Mouse (Mus musculus): ENCODE results near the gene Neil1. TPM values are rescaled to one million over a fixed set of nuclear protein-coding genes. Genes with fewer than 3 reads are reported as not detected.
A peak's percentile ranks its signal among the peaks of the same experiment; 100 is the strongest.

The Neil1 gene
- total RNA-seq, 2 experiments from 2014 or later = 5.7 to 5.9 TPM

GRCm38 (mm10) chr9:57139110-57139509 lies 9.0 kb downstream of the Neil1 start:
- no peak for DNase-seq

- no peak for DNase-seq
Observed at GRCm38 (mm10) chr9:57138507-57138906, 9.6 kb downstream of the Neil1 start.

- DNase-seq = no peak
Observed at GRCm38 (mm10) chr9:57137777-57138176, 10.3 kb downstream of the Neil1 start.

GRCm38 (mm10) chr9:57137246-57137645 lies 10.9 kb downstream of the Neil1 start:
- DNase-seq = no peak

GRCm38 (mm10) chr9:57130577-57131433 lies 17.3 kb downstream of the Neil1 start, which contains the start of gene Man2c1:
Man2c1 (plus strand) TSS chr9:57130690.
- DNase-seq = peak; percentile 95 to 97

- DNase-seq = no peak
Observed at GRCm38 (mm10) chr9:57129641-57130040, 18.5 kb downstream of the Neil1 start.

GRCm38 (mm10) chr9:57117261-57117755 lies 30.8 kb downstream of the Neil1 start:
- no peak for DNase-seq

Other genes starting within 250 kb of the Neil1 start
- gene Snx33, start 219.9 kb downstream of the Neil1 start, total RNA-seq (2021) = 1 to 10 TPM; 7.0 to 8.2 TPM
- gene Imp3, start 210.8 kb downstream of the Neil1 start, total RNA-seq (2021) = 10 to 100 TPM; 55.8 to 58.3 TPM
- 10 to 100 TPM; 10.6 to 11.2 TPM for gene Snupn, start 197.4 kb downstream of the Neil1 start, total RNA-seq (2021)
- gene Ptpn9, start 153.4 kb downstream of the Neil1 start, total RNA-seq (2021) = 10 to 100 TPM in 1 of 2 experiments, 1 to 10 TPM in 1; 9.3 to 10.1 TPM
- 10 to 100 TPM; 23.0 to 23.6 TPM for gene Sin3a, start 76.3 kb downstream of the Neil1 start, total RNA-seq (2021)
- 10 to 100 TPM; 42.6 to 43.3 TPM for gene Man2c1, start 17.6 kb downstream of the Neil1 start, total RNA-seq (2021)
- 10 to 100 TPM; 28.0 to 32.0 TPM for gene Commd4, start 10.0 kb upstream of the Neil1 start, total RNA-seq (2021)
- gene Trcg1, start 88.3 kb upstream of the Neil1 start, total RNA-seq (2021) = not detected
- gene 1700017B05Rik, start 114.3 kb upstream of the Neil1 start, total RNA-seq (2021) = 10 to 100 TPM in 1 of 2 experiments, 1 to 10 TPM in 1; 8.9 to 11.5 TPM

Data from heart, adult 18-20 months (tissue).